Mouse (Mus musculus) embryonic fibroblast, embryonic 13.5 days (primary cell): ENCODE data around the gene Sertad1.

Source experiments
- CTCF ChIP-seq: IDR thresholded peaks from 2 replicates; pipeline ENCODE4 v1.5.1; 2011; ENCODE audit warnings: mild to moderate bottlenecking, control low read depth, low read length, moderate library complexity, borderline replicate concordance; ENCODE audit not compliant: insufficient read depth
- POLR2A ChIP-seq: IDR thresholded peaks from 2 replicates; pipeline ENCODE4 v1.6.1; 2011; ENCODE audit warnings: low read depth, mild to moderate bottlenecking, control low read depth, low read length, moderate library complexity

DNA sequence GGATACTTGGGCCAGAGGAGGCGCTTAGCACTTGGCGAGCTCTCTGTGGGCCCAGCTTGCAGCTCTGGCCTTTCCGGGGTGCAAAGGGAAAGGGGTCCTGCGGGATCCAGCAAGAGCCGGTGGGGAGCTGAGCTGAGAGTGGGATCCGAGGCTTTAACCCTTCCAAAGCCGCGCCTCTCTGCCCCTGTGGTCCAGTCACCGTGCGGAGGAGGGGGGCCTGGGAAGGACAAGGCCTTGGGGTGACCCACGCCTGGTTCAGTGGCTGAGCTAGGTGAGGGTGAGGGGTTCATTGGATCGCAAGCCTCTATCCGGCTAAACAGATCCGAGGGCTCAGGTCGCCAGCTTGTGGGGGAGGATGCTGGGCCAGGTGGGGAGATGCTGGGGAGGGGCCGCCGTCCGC, 40.7 kb upstream of the Sertad1 start:
- TF ChIP-seq POLR2A (no peak), CTCF (no peak)
